Mouse (Mus musculus) ovary, postnatal 36 days (tissue): Measurements from ENCODE around the gene Ccna2.
"Not testable (repeated sequence)": the region's sequence is repeated elsewhere in the genome, so short reads cannot be mapped to it uniquely, and the experiment has no call there.

Experiments used
- DNase-seq: peaks from one replicate; pipeline ENCODE4 v3.0.0; 2022; ENCODE audit warnings: low spot score, mixed read lengths

Ccna2 gene

DNA sequence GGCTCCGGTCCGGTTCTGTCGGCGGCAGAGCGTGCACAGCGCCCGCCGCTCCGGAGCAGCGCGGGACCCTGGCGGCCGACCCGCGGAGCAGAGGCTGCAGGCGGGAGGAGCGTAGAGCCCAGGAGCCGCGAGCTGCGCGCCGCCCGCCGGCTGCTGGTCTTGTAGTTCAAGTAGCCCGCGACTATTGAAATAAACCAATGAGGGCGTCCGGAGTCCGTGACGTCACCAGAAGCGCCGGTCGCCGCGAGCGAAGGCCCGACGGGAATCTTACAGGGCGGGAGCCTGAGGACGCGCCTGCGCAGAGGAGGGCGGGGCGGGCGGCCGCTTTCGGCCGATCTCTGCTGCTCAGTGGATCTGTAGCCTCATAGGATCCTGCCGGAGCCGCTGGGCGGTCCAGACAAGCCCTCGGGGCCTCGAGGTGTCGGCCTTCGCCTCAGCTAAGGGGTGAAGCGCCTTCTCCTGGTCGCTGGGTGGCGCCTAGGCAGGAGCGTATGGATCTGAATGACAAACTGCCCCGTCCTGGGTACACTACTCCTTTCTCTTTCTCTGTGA lies at the start of gene Ccna2:
Gene Ccna2, minus strand, starts transcription at position 324 of the 552 bp plus-strand sequence.
- peak; percentile 98 for DNase-seq

- DNase-seq: no peak
These were observed 46.2 kb upstream of the Ccna2 start for GRCm38 (mm10) chr3:36618181-36618580.

GRCm38 (mm10) chr3:36613908-36614255 lies 41.9 kb upstream of the Ccna2 start:
- DNase-seq: no peak

GRCm38 (mm10) chr3:36613202-36613907 lies 41.4 kb upstream of the Ccna2 start, which contains the start of gene Bbs7:
Gene Bbs7, minus strand, starts transcription at chr3:36613477.
- peak; percentile 94 for DNase-seq

DNA sequence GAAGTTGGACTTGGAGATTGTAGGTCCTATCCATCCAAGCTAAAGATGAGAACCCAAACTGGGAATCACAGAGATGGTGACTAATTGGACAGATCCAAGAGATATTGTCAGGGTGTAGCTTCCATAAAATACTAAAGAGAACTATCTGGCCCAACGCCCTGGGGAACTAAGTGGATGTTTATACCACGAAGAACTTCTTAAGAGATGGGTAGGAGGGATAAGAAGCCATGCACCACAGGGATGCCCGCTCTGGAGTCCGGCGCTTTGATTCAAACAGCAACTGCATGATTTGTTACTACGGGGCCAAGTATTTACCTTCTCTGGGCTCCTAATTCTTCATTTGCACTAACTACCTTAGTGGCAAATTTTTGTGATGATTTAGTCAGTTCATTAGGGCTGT lies 40.7 kb upstream of the Ccna2 start:
- DNase-seq: no peak

- DNase-seq: no peak
These were observed 34.2 kb upstream of the Ccna2 start for GRCm38 (mm10) chr3:36605894-36606783.

GRCm38 (mm10) chr3:36599773-36600172 lies 27.8 kb upstream of the Ccna2 start:
- not testable (repeated sequence) for DNase-seq

GRCm38 (mm10) chr3:36598811-36599210 lies 26.9 kb upstream of the Ccna2 start:
- no peak for DNase-seq

DNA sequence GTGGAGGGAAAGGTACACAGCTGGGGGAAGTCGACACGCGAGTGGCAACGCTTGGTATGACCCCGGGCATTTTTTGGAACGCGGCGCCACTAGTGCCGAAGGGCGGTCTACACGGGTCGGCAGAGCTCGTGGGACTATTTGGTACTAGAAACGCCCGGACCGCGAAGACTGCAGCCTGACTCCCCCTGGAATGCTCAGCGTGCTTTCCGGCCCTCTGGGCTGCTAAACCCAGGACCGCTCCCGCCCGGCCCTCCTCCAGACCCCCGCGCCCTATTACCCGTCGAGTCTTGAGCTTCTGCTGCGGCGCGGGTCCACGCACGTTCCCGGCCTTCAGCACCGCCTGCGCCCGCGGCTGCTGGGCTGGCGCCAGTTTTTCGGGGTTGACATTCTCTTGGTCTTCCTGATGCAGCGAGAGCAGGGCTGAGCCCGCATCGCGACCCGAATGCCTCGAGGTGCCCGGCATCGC lies 556 bp downstream of the Ccna2 start:
- no peak for DNase-seq

DNA sequence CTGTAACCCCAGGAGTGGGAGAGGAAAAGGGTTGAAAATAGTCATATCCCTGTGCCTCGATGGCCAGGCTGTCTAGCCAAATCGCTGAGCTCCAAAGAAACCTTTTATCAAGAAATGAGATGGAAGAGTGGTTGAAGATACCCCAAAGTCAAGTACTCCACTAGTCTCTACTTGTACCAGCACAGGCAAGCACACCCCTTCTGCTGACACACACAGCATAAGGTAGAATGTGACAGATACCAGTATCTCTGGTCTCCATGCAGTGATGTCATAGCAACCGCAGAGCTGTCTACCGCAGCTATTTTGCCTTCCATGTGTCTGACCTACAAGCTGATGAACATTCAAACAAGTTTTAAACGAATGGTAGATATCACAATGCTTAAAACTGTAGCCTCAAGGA lies 2.1 kb downstream of the Ccna2 start:
- DNase-seq: no peak

DNA sequence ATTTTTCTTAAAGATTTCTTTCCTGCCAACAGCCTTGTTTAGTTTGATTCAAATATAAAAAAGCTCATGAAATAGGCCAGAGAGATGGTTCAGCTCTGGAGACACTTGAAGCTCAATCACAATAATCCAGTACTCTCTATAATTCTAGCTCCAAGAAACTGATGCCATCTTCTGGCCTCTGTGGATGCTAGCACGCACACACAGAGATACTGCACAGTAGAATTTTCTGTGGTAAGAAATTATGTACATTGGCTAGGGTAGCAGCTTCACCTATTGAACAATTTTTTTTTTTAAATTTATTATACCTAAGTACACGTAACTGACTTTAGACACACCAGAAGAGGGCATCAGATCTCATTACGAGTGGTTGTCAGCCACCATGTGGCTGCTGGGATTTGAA lies 8.3 kb downstream of the Ccna2 start:
- no peak for DNase-seq

DNA sequence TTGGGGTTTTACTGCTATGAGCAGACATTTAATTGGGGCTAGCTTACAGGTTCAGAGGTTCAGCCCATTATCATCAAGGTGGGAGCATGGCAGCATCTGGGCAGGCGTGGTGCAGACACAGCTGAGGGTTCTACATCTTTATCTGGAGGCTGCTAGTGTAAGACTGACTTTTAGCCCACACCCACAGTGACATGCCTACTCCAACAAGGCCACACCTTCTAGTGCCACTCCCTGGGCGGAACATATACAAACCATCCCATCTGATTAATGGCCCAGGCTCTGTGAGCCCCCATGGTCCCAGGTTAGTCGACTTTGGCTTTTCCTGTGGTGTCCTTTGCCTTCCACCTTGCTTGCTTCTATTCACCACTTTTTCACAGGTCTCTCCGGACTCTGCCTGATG lies 12.3 kb downstream of the Ccna2 start:
- no peak for DNase-seq

- DNase-seq: no peak
These were observed 14.3 kb downstream of the Ccna2 start for GRCm38 (mm10) chr3:36557601-36558000.

GRCm38 (mm10) chr3:36552406-36553047 lies 19.4 kb downstream of the Ccna2 start, which contains the start of gene Exosc9:
Gene Exosc9, plus strand, starts transcription at chr3:36552606.
- DNase-seq: peak; percentile 93

GRCm38 (mm10) chr3:36551851-36552384 lies 20.0 kb downstream of the Ccna2 start:
- no peak for DNase-seq

GRCm38 (mm10) chr3:36551343-36551742 lies 20.6 kb downstream of the Ccna2 start:
- DNase-seq: no peak

- DNase-seq: no peak
These were observed 27.0 kb downstream of the Ccna2 start for GRCm38 (mm10) chr3:36544961-36545360.

DNA sequence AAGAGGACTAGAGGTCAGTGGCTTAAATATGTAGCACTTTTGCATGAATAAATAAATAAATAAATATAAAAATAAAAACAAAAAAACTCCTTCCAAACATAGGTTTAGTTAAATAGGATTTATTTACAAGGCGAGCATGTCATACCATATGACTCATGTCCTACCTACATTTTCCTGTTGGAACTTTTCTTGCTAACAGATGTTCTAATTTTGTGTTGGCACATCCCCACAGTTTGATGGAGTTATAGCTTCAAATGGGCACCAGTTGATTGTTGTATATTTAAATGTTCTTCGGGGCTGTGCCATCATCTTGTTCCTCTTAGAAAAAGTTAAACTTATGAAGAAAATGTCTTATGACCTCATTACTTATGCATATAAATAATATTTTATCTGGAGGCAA lies 30.6 kb downstream of the Ccna2 start:
- DNase-seq: no peak

- no peak for DNase-seq
These were observed 31.2 kb downstream of the Ccna2 start for GRCm38 (mm10) chr3:36540756-36541155.

- DNase-seq: no peak
These were observed 34.1 kb downstream of the Ccna2 start for GRCm38 (mm10) chr3:36537701-36538470.

DNA sequence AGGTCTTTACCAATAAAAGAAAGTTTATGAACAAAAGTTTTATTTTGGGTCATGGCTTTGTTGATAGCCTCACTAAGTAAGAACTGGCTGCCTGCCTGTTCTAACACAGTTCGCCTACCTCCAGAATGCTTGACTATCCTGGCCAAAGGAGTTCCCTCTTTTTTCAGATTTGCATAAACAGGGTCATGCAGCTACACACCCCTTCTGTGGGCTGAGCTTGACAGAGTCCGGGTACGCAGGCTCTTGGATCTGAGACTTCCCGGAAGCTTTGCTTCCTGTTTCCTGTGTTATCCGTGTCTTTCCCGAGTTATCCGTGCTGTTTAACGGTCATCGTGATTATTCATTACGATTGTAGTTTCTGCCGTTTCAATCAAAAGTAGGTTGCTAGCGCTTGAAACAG lies 35.9 kb downstream of the Ccna2 start:
- DNase-seq: no peak
